Mouse (Mus musculus) brain, adult 2 months (tissue): ENCODE measurements around the gene Mgst2.

Experiments
- DNase-seq: peaks from one replicate; pipeline ENCODE4 v3.0.0; 2011; ENCODE audit warnings: low read depth, low spot score

Gene Mgst2

GRCm38 (mm10) chr3:51701281-51701751 lies 41.2 kb downstream of the Mgst2 start:
- peak; percentile 99 for DNase-seq

DNA sequence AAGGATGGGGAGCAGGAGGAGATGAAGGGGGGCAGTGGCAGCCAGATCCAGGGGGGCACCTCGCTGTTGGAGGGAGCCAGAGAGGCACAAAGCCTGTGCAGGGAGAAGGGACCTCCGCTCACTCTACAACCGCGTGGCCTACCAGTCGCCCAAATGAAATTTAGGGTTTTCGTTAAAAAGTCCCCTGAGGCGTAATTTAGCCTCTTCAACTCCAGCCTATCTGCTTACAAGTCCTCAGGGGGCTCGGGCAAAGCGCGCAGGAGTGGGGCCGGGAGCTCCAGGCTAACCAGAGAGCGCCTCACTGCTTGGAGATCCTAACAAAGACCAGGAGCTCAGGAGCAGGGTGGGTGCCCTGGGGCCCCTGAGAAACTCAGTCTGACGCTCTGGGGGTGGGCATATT lies 41.8 kb downstream of the Mgst2 start:
- no peak for DNase-seq

DNA sequence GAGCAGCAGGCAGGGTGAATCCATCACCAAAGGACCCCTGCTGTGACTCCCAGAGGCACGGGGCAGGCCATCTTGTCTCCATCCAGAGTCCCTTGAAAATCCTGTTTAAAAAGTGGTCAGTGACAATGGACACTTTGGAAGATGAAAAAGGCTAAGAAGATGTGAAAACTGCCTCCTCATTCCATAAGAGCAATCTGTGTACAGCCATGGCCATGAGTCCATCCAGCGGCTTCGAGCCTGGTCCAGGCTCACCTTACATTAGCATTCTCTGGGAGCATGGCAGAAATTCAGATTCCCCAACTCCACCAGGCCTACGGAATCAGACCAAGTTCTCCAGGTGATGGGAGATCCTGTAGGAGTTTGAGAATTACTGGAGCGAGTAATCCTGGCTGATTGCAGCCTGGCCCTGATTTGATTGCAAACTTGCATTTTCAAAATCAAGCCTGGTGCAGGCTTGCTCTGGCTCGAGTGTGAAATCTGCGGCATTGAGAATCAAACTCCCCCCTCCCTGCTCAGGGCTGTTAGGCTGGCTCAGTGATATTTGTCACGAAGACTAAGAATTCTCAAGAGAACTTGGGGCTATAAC lies 42.6 kb downstream of the Mgst2 start:
- DNase-seq: peak; percentile 59

DNA sequence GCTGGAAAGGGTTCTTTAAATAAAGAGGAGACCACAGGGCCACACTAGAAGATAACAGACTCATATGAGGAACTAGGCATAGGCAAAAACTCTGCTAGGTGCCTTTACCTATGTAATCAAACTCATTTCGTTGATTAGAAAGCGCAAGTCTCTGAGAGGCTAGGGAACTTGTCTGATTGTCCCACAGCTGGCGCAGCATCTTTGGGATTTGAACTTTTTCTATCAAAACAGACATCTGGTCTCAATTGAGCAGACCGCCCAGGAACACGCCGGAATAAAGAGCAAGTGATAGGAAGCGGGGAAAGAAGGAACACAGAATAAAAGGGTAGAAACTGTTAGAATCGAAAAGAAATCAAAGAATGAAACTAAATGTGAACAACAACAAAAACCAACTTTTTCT lies 43.3 kb downstream of the Mgst2 start:
- DNase-seq: no peak

DNA sequence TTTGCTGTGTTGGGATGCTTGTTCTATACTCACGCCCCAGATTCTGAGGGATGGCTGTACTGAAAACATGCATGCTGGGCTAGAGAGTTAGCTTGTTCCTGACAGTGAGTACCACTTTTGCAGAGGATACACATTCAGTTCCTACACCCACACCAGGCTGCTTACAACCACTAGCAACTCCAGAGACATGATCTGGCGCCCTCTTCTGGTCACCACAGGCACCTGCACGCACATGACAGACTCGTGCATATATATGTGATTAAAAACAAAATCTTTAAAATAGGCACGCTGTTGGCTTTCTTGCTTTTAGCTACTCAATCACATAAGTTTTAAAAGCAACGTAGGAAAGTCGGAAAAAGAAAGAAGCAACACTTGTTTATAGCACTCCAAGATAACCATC lies 45.1 kb downstream of the Mgst2 start:
- DNase-seq: peak; percentile 50

- DNase-seq: no peak
Measured at GRCm38 (mm10) chr3:51708375-51708745, 48.2 kb downstream of the Mgst2 start.

- peak; percentile 99 for DNase-seq
Measured at GRCm38 (mm10) chr3:51708746-51709411, 48.7 kb downstream of the Mgst2 start.

DNA sequence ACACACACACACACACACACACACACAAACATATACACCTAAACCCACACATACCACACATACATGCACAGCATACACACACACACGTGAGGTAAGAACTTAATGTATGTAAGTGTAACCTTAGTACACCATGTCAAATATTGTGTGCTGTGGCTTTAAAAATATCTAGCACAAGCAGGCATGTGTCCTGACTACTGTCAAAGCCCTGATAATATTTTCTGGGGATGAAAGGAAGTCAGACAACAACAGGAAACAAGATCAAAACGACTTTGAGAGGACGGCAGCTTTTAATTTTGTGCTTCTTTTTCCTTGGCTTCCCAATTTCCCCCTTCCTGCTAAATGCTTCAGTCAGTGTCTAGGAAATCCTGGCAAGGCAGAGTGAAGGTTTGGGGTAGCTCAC lies 52.2 kb downstream of the Mgst2 start:
- no peak for DNase-seq

- no peak for DNase-seq
Measured at GRCm38 (mm10) chr3:51713233-51713632, 53.1 kb downstream of the Mgst2 start.

GRCm38 (mm10) chr3:51714469-51714868 lies 54.3 kb downstream of the Mgst2 start:
- no peak for DNase-seq

- DNase-seq: no peak
Measured at GRCm38 (mm10) chr3:51717455-51717854, 57.3 kb downstream of the Mgst2 start.

DNA sequence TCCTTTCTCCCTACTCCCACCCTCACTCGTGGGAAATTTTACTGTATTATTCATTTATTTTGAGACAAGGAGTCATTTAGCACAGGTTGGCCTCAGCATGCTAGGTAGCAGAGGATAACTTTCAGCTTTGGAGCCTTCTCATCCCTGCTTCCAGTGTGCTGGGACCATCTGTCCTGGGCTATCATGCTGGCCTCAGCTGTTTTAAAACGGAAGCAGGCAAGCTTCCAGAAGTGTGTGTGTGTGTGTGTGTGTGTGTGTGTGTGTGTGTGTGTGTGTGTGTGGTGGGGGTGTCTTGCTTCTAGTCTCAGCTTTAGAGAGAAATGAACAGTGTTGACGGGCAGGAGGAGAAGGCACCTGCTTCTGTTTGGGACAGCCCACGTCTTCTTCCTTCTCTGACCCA lies 57.7 kb downstream of the Mgst2 start:
- DNase-seq: peak; percentile 39

DNA sequence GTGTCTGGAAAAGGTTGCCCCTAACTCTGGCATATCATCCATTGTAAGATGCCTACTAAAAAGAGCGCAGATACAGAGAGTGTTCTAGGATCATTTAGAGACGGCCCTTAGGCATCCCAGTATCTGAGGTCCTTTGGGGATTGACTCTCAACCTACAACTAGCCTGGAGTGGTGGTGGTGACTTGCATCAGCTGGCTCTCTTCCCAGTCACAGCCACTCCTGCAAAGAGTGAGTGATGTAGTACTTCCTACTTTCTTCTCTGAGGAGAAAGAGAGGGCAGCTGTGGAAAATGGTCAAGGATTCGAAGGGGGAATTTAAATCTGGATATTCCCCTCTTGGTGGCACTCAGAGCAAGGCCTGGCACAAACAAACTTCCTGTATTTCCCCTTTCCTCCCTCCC lies 59.2 kb downstream of the Mgst2 start:
- DNase-seq: peak; percentile 40

- peak; percentile 60 for DNase-seq
Measured at GRCm38 (mm10) chr3:51719982-51720381, 59.8 kb downstream of the Mgst2 start.

- no peak for DNase-seq
Measured at GRCm38 (mm10) chr3:51726257-51726656, 66.1 kb downstream of the Mgst2 start.

GRCm38 (mm10) chr3:51727487-51727886 lies 67.3 kb downstream of the Mgst2 start:
- DNase-seq: peak; percentile 79

GRCm38 (mm10) chr3:51727968-51728367 lies 67.8 kb downstream of the Mgst2 start:
- DNase-seq: peak; percentile 65

- DNase-seq: no peak
Measured at GRCm38 (mm10) chr3:51728456-51728855, 68.3 kb downstream of the Mgst2 start.

- DNase-seq: peak; percentile 41
Measured at GRCm38 (mm10) chr3:51729109-51729918, 69.2 kb downstream of the Mgst2 start.

GRCm38 (mm10) chr3:51730662-51731061 lies 70.5 kb downstream of the Mgst2 start:
- no peak for DNase-seq

- no peak for DNase-seq
Measured at GRCm38 (mm10) chr3:51731949-51732636, 71.9 kb downstream of the Mgst2 start.
